Mouse (Mus musculus) liver, embryonic 14.5 days (tissue): ENCODE results near the gene Zfpm1.
A peak's percentile ranks its signal among the peaks of the same experiment; 100 is the strongest.

Experiments
- CTCF ChIP-seq: IDR thresholded peaks from 2 replicates; pipeline ENCODE4 v1.5.1; 2016; ENCODE audit warnings: antibody characterized with exemption, low read depth, control low read depth
- EP300 ChIP-seq: IDR thresholded peaks from 2 replicates; pipeline ENCODE4 v1.6.1; 2016; ENCODE audit warnings: antibody characterized with exemption, low read depth

GRCm38 (mm10) chr8:122280156-122280555 is 1.8 kb upstream of the Zfpm1 start:
- TF ChIP-seq CTCF: peak; percentile 36; the same call in 1 of the 2 replicates
- TF ChIP-seq EP300: no peak
